Mouse (Mus musculus): ENCODE data around the gene Gab1. TPM values are rescaled to one million over a fixed set of nuclear protein-coding genes. Genes with fewer than 3 reads are reported as not detected.

Gab1 gene
- polyA plus RNA-seq, 1 experiment from 2014 or later, result 13.0 TPM

GRCm38 (mm10) chr8:80868801-80869323, 11.5 kb downstream of the Gab1 start:
- Histone ChIP-seq H3K27me3 (ENCODE audit: low read depth, poor library complexity, severe bottlenecking) (no peaks in the 10 kb centered on the region), H3K4me3 (no peak overlapping the region; the same call in 1 of the 2 replicates), H3K9me3 (replicated peaks) (no peaks in the 10 kb centered on the region), H3K4me1 (peaks cover 57% of the 10 kb centered on the region), H3K36me3 (no peaks in the 10 kb centered on the region), H3K27ac (replicated peaks) (no peak overlapping the region)
- no peak for DNase-seq (ENCODE audit: low spot score)
- 80% methylated on average over 11 of the region's 11 CpGs for WGBS

- Histone ChIP-seq H3K27ac (replicated peaks) (no peak overlapping the region), H3K4me3 (no peak overlapping the region), H3K4me1 (peaks cover 56% of the 10 kb centered on the region), H3K36me3 (no peaks in the 10 kb centered on the region), H3K27me3 (ENCODE audit: low read depth, poor library complexity, severe bottlenecking) (no peaks in the 10 kb centered on the region), H3K9me3 (replicated peaks) (no peaks in the 10 kb centered on the region)
- no peak for DNase-seq (ENCODE audit: low spot score)
- WGBS, result 87% methylated on average over 12 of the region's 12 CpGs
These were observed 12.2 kb downstream of the Gab1 start for GRCm38 (mm10) chr8:80868006-80868702.

- Histone ChIP-seq H3K4me3 (no peak overlapping the region), H3K27ac (replicated peaks) (no peak overlapping the region), H3K27me3 (ENCODE audit: low read depth, poor library complexity, severe bottlenecking) (no peaks in the 10 kb centered on the region), H3K36me3 (no peaks in the 10 kb centered on the region), H3K9me3 (replicated peaks) (no peaks in the 10 kb centered on the region), H3K4me1 (peaks cover 52% of the 10 kb centered on the region)
- no peak for DNase-seq (ENCODE audit: low spot score)
- 93% methylated on average over 3 of the region's 3 CpGs for WGBS
These were observed 12.7 kb downstream of the Gab1 start for GRCm38 (mm10) chr8:80867598-80867997.

- WGBS, result 77% methylated on average over 8 of the region's 8 CpGs
- H3K27ac ChIP-seq (replicated peaks), result no peak overlapping the region
- no peak for DNase-seq (ENCODE audit: low spot score)
These were observed 15.0 kb downstream of the Gab1 start for GRCm38 (mm10) chr8:80865181-80865784.

GRCm38 (mm10) chr8:80863393-80863792, 16.9 kb downstream of the Gab1 start:
- Histone ChIP-seq H3K9me3 (replicated peaks) (no peaks in the 10 kb centered on the region), H3K4me1 (peaks cover 25% of the 10 kb centered on the region), H3K4me3 (no peak overlapping the region), H3K27ac (replicated peaks) (no peak overlapping the region), H3K27me3 (ENCODE audit: low read depth, poor library complexity, severe bottlenecking) (no peaks in the 10 kb centered on the region), H3K36me3 (no peaks in the 10 kb centered on the region)
- DNase-seq (ENCODE audit: low spot score), result no peak
- 94% methylated on average over 5 of the region's 5 CpGs for WGBS

More at GRCm38 (mm10) chr8:80865181-80865784, 15.0 kb downstream of the Gab1 start:
- H3K4me3 ChIP-seq, result no peak overlapping the region
- H3K36me3 ChIP-seq, result no peaks in the 10 kb centered on the region
- H3K9me3 ChIP-seq (replicated peaks), result no peaks in the 10 kb centered on the region
- H3K4me1 ChIP-seq, result peaks cover 39% of the 10 kb centered on the region
- H3K27me3 ChIP-seq (ENCODE audit: low read depth, poor library complexity, severe bottlenecking), result no peaks in the 10 kb centered on the region

GRCm38 (mm10) chr8:80859180-80859775, 21.0 kb downstream of the Gab1 start:
- Histone ChIP-seq H3K4me1 (0 out of 2 replicates have a peak, but pooled peaks cover 3% of the 10 kb centered on the region), H3K9me3 (replicated peaks) (no peaks in the 10 kb centered on the region), H3K27ac (replicated peaks) (no peak overlapping the region), H3K4me3 (no peak overlapping the region), H3K27me3 (ENCODE audit: low read depth, poor library complexity, severe bottlenecking) (no peaks in the 10 kb centered on the region), H3K36me3 (no peaks in the 10 kb centered on the region)
- no peak for DNase-seq (ENCODE audit: low spot score)
- 97% methylated on average over 26 of the region's 26 CpGs for WGBS

GRCm38 (mm10) chr8:80857851-80858367, 22.4 kb downstream of the Gab1 start:
- H3K36me3 ChIP-seq, result no peaks in the 10 kb centered on the region
- no peaks in the 10 kb centered on the region for H3K4me1 ChIP-seq
- H3K9me3 ChIP-seq (replicated peaks), result no peaks in the 10 kb centered on the region
- no peak for DNase-seq (ENCODE audit: low spot score)
- no peak overlapping the region for H3K4me3 ChIP-seq
- WGBS, result 93% methylated on average over 12 of the region's 12 CpGs
- H3K27me3 ChIP-seq (ENCODE audit: low read depth, poor library complexity, severe bottlenecking), result no peaks in the 10 kb centered on the region
- no peak overlapping the region for H3K27ac ChIP-seq (replicated peaks)

GRCm38 (mm10) chr8:80857128-80857527, 23.2 kb downstream of the Gab1 start:
- Histone ChIP-seq H3K36me3 (no peaks in the 10 kb centered on the region), H3K4me3 (no peak overlapping the region), H3K27me3 (ENCODE audit: low read depth, poor library complexity, severe bottlenecking) (no peaks in the 10 kb centered on the region), H3K9me3 (replicated peaks) (no peaks in the 10 kb centered on the region), H3K27ac (replicated peaks) (no peak overlapping the region), H3K4me1 (no peaks in the 10 kb centered on the region)
- 73% methylated on average over 3 of the region's 3 CpGs for WGBS
- no peak for DNase-seq (ENCODE audit: low spot score)

GRCm38 (mm10) chr8:80856606-80857005, 23.7 kb downstream of the Gab1 start:
- no peak overlapping the region for H3K27ac ChIP-seq (replicated peaks)
- H3K4me3 ChIP-seq, result no peak overlapping the region
- no peaks in the 10 kb centered on the region for H3K9me3 ChIP-seq (replicated peaks)
- no peaks in the 10 kb centered on the region for H3K36me3 ChIP-seq
- DNase-seq (ENCODE audit: low spot score), result no peak
- 94% methylated on average over 6 of the region's 6 CpGs for WGBS
- no peaks in the 10 kb centered on the region for H3K27me3 ChIP-seq (ENCODE audit: low read depth, poor library complexity, severe bottlenecking)
- H3K4me1 ChIP-seq, result no peaks in the 10 kb centered on the region

GRCm38 (mm10) chr8:80853622-80854021, 26.7 kb downstream of the Gab1 start:
- WGBS, result 92% methylated on average over 13 of the region's 13 CpGs
- Histone ChIP-seq H3K27me3 (ENCODE audit: low read depth, poor library complexity, severe bottlenecking) (no peaks in the 10 kb centered on the region), H3K36me3 (no peaks in the 10 kb centered on the region), H3K27ac (replicated peaks) (no peak overlapping the region), H3K9me3 (replicated peaks) (no peaks in the 10 kb centered on the region), H3K4me3 (no peak overlapping the region), H3K4me1 (no peaks in the 10 kb centered on the region; the same call in 1 of the 2 replicates)
- DNase-seq (ENCODE audit: low spot score), result no peak

- WGBS, result 86% methylated on average over 6 of the region's 6 CpGs
- Histone ChIP-seq H3K4me3 (no peak overlapping the region), H3K4me1 (no peaks in the 10 kb centered on the region; the same call in 1 of the 2 replicates), H3K9me3 (replicated peaks) (no peaks in the 10 kb centered on the region), H3K27me3 (ENCODE audit: low read depth, poor library complexity, severe bottlenecking) (no peaks in the 10 kb centered on the region), H3K36me3 (no peaks in the 10 kb centered on the region), H3K27ac (replicated peaks) (no peak overlapping the region)
- DNase-seq (ENCODE audit: low spot score), result no peak
These were observed 27.1 kb downstream of the Gab1 start for GRCm38 (mm10) chr8:80853208-80853607.

- no peak for DNase-seq (ENCODE audit: low spot score)
- H3K4me1 ChIP-seq, result no peaks in the 10 kb centered on the region; the same call in 1 of the 2 replicates
- H3K9me3 ChIP-seq (replicated peaks), result no peaks in the 10 kb centered on the region
- no peaks in the 10 kb centered on the region for H3K36me3 ChIP-seq
- 86% methylated on average over 9 of the region's 9 CpGs for WGBS
- no peak overlapping the region for H3K27ac ChIP-seq (replicated peaks)
- no peak overlapping the region for H3K4me3 ChIP-seq
- H3K27me3 ChIP-seq (ENCODE audit: low read depth, poor library complexity, severe bottlenecking), result no peaks in the 10 kb centered on the region
These were observed 27.7 kb downstream of the Gab1 start for GRCm38 (mm10) chr8:80852412-80853165.

All from midbrain, embryonic 10.5 days (tissue).